Mouse (Mus musculus) liver, embryonic 15.5 days (tissue): ENCODE data around the gene Rnase1. TPM values are rescaled to one million over a fixed set of nuclear protein-coding genes. Genes with fewer than 3 reads are reported as not detected.
A peak's percentile ranks its signal among the peaks of the same experiment; 100 is the strongest.

Experiments used
- ATAC-seq: fragments of 200-750 bp; cut with Nextera tagmentation; 2 replicates; pipeline ENCODE4 v1.8.0; 2017; ENCODE audit warnings: moderate number of reproducible peaks, mild to moderate bottlenecking, moderate library complexity; ENCODE audit not compliant: insufficient read depth
- H3K27ac ChIP-seq: fragments of 300-500 bp; sonication (generic); replicated peaks from 2 replicates; pipeline ENCODE4 v1.5.1; 2015; ENCODE audit warnings: mild to moderate bottlenecking, inconsistent platforms
- H3K27me3 ChIP-seq: fragments of 300-500 bp; sonication (generic); 2 replicates; pipeline ENCODE4 v1.6.1; 2015; ENCODE audit warnings: mild to moderate bottlenecking, inconsistent platforms
- H3K36me3 ChIP-seq: fragments of 300-500 bp; sonication (generic); replicated peaks from 2 replicates; pipeline ENCODE4 v1.6.1; 2015; ENCODE audit warnings: moderate library complexity, mild to moderate bottlenecking, inconsistent platforms
- H3K4me1 ChIP-seq: fragments of 300-500 bp; sonication (generic); replicated peaks from 2 replicates; pipeline ENCODE4 v1.6.1; 2015; ENCODE audit warnings: inconsistent platforms
- H3K4me2 ChIP-seq: fragments of 300-500 bp; sonication (generic); 2 replicates; pipeline ENCODE4 v1.6.1; 2015; ENCODE audit warnings: moderate library complexity, mild to moderate bottlenecking, inconsistent platforms
- H3K4me3 ChIP-seq: fragments of 300-500 bp; sonication (generic); replicated peaks from 2 replicates; pipeline ENCODE4 v1.5.1; 2015; ENCODE audit warnings: mild to moderate bottlenecking, inconsistent platforms
- H3K9ac ChIP-seq: fragments of 300-500 bp; sonication (generic); 2 replicates; pipeline ENCODE4 v1.6.1; 2015; ENCODE audit warnings: moderate library complexity, mild to moderate bottlenecking, inconsistent platforms
- H3K9me3 ChIP-seq: fragments of 300-500 bp; sonication (generic); replicated peaks from 2 replicates; pipeline ENCODE4 v1.6.1; 2016; ENCODE audit warnings: inconsistent platforms
- WGBS: fragments of 180-500 bp; shearing (Covaris S2); methylation state at CpG from one replicate; pipeline ENCODE4 v1.1.7; 2015; ENCODE audit warnings: mixed read lengths; ENCODE audit not compliant: insufficient replicate concordance; 5-methylcytosine and 5-hydroxymethylcytosine counted together
- polyA plus RNA-seq: library from polyadenylated mRNA; unstranded; fragments of >200 nt; fragmentation: Nextera tagmentation; extraction: Ambion mirVana; gene quantifications from 2 replicates; pipeline ENCODE4 v1.2.1, GENCODE M21; 2015

The Rnase1 gene
- polyA plus RNA-seq, 1 experiment from 2014 or later: 0.12 TPM

DNA sequence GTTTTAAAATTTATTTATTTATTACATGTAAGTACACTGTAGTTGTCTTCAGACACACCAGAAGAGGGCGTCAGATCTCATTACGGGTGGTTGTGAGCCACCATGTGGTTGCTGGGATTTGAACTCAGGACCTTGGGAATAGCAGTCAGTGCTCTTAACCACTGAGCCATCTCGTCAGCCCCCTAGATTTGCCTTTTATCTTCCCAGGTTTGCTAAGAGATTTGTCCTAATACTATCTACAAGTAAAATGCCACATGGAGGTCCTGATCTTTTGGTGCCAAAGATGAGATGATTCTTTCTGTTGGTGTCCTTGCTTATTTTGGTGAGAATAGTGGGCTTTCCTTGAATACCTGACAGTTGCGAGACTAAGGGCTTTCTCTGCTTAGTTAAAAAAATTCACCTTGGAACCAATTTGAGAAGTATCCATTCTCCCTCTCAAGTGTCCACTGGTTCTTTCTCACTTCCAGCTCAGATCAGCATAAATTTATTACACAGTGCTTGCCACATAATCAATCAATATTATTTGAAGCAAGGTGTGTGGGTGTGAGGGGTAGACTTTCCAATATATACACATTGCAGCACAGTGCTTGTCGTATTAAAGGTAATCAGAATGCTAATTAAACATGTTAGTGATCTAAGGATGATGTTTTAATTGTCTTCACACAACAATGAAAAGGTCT lies 9.6 kb upstream of the Rnase1 start:
- Histone ChIP-seq H3K27ac (no peak overlapping the region), H3K4me3 (no peak overlapping the region), H3K4me2 (no peak overlapping the region), H3K27me3 (no peaks in the 10 kb centered on the region), H3K9ac (no peak overlapping the region), H3K4me1 (peaks cover 39% of the 10 kb centered on the region), H3K9me3 (no peaks in the 10 kb centered on the region), H3K36me3 (no peaks in the 10 kb centered on the region)
- WGBS: 64% methylated on average over 5 of the region's 5 CpGs
- ATAC-seq: no peak

DNA sequence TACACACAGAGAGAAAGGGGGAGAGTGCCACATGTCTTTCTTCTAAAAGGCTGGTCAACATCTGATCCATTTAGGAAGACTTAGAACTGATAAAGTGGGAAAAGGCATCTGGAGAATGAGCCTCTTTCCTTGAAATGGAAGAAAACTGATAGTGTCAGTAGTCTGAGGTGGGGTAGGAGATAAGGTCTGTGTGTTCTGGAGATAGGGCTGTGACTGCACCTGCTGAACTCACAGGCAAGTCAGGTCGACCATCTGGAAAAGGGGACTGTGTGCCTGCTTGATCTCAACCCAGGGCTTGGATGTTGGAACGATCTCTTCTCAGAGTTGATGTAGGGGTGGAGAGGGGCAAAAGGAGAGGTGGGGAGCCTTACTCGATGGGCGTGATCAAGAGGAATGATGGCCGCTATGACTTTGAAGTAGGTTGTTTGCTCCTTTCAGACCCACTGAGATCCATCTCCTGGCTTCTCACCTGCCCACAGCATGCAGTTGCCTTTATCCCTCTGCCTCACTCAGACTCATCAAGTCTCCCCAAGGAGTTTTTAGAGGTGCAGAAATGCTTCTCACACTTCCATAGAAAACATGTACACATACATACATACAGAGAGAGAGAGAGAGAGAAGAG lies 5.8 kb upstream of the Rnase1 start:
- Histone ChIP-seq H3K9me3 (no peaks in the 10 kb centered on the region), H3K36me3 (no peaks in the 10 kb centered on the region), H3K27me3 (no peaks in the 10 kb centered on the region), H3K4me2 (peak overlapping the region; percentile 33), H3K27ac (peak overlapping the region; percentile 72), H3K9ac (no peak overlapping the region), H3K4me3 (no peak overlapping the region), H3K4me1 (peaks cover 72% of the 10 kb centered on the region)
- ATAC-seq: peak; percentile 55
- 40% methylated on average over 5 of the region's 5 CpGs for WGBS

DNA sequence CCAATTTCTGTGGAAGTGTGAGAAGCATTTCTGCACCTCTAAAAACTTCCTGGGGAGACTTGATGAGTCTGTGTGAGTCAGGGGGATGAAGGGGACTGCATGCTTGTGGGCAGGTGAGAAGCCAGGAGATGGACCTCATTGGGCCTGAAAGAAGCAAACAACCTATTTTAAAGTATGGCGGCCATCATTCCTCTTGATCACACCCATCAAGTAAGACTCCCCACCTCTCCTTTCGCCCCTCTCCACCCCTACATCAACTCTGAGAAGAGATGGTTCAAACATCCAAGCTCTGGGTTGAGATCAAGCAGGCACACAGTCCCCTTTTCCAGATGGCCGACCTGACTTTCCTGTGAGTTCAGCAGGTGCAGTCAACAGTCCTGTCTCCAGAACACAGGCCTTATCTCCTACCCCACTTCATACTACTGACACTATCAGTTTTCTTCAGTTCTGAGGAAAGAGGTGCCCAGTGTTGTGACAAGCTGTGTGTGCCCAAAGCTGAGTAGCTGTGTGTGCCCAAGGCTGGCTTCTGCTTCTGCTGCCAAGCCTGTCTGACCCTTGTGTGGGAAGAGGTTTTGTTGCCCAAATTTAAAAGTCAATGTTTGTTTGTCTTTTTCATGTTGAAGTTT lies 3.7 kb upstream of the Rnase1 start:
- H3K27me3 ChIP-seq: no peaks in the 10 kb centered on the region
- H3K9ac ChIP-seq: peak overlapping the region; percentile 1; the same call in 1 of the 2 replicates
- peaks cover 87% of the 10 kb centered on the region for H3K4me1 ChIP-seq

DNA sequence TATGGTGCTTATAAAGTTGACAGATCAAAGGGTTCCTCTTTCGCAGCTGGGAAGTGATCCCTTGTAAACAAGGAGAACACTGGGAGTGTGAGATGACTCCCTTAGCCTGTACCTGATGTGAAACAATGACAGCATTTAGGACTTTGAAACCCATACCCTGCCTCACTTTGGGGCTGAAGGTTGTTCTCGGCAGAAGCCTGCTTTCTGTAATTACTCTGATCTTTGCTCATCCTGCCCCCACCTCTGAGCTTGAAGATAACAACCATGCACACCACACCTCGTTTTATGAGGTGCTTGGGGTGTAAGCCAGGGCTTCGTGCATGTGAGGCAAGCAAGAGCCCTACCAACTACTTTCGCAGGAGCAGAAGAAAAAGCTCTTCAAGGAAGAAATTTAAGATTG lies 2.6 kb upstream of the Rnase1 start:
- WGBS: 37% methylated on average over 5 of the region's 5 CpGs
- Histone ChIP-seq H3K9ac (no peak overlapping the region), H3K27ac (peak overlapping the region; percentile 75), H3K36me3 (no peaks in the 10 kb centered on the region), H3K4me1 (peaks cover 96% of the 10 kb centered on the region), H3K4me2 (peak overlapping the region; percentile 48), H3K27me3 (no peaks in the 10 kb centered on the region), H3K9me3 (no peaks in the 10 kb centered on the region), H3K4me3 (no peak overlapping the region)
- ATAC-seq: peak; percentile 76

More for the DNA sequence above, 3.7 kb upstream of the Rnase1 start:
- Histone ChIP-seq H3K4me2 (peak overlapping the region; percentile 48), H3K4me3 (no peak overlapping the region), H3K36me3 (no peaks in the 10 kb centered on the region), H3K27ac (peak overlapping the region; percentile 75), H3K9me3 (no peaks in the 10 kb centered on the region)
- 60% methylated on average over 3 of the region's 3 CpGs for WGBS
- ATAC-seq: peak; percentile 86

DNA sequence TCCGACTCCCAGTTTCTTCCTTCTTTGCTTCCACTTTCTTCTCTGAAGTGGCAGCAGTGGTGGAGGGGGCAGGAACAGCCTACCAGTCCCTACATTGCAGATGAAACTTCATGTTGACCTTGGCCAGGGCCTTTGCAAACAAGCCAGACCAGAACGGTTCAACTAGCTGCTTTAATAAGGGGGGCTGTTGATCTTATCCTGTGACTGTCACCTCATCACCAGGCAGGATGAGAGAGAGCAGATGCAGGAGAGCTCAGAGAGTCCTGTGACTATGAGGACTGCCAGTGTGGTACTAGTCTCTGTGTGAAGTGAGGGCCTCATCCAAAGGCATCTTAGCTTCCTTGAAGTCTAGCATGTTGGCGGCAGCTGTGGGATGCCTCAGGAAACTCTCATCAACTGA lies 1.4 kb upstream of the Rnase1 start:
- peak overlapping the region; percentile 75 for H3K27ac ChIP-seq
- no peaks in the 10 kb centered on the region for H3K27me3 ChIP-seq
- H3K4me1 ChIP-seq: peaks cover 97% of the 10 kb centered on the region
- no peak overlapping the region for H3K4me3 ChIP-seq
- H3K4me2 ChIP-seq: no peak overlapping the region
- no peak for ATAC-seq
- 63% methylated on average over 3 of the region's 3 CpGs for WGBS
- no peaks in the 10 kb centered on the region for H3K9me3 ChIP-seq
- H3K36me3 ChIP-seq: no peaks in the 10 kb centered on the region
- no peak overlapping the region for H3K9ac ChIP-seq

DNA sequence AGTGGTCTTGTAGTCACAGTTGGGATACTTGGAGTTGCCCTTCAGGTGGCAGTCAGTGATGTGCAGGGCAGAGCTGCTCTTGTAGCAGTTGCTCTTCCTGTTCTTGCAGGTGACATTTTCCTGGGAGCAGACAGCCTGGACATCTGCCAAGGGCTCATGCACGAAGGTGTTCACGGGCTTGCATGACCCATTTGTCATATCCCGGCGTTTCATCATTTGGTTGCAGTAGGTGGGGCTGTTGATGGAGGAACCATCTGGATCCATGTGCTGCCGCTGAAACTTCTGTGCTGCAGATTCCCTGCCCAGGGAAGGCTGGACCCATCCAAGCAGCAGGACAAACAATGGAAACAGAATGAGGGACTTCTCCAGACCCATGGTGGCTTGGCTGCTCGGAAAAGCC lies 1.1 kb downstream of the Rnase1 start:
- H3K27me3 ChIP-seq: no peaks in the 10 kb centered on the region
- H3K27ac ChIP-seq: peak overlapping the region; percentile 89
- H3K9me3 ChIP-seq: no peaks in the 10 kb centered on the region
- H3K4me1 ChIP-seq: peaks cover 96% of the 10 kb centered on the region
- no peak overlapping the region for H3K4me2 ChIP-seq
- no peak overlapping the region for H3K9ac ChIP-seq
- ATAC-seq: no peak
- no peak overlapping the region for H3K4me3 ChIP-seq
- WGBS: 84% methylated on average over 6 of the region's 6 CpGs
- H3K36me3 ChIP-seq: no peaks in the 10 kb centered on the region

DNA sequence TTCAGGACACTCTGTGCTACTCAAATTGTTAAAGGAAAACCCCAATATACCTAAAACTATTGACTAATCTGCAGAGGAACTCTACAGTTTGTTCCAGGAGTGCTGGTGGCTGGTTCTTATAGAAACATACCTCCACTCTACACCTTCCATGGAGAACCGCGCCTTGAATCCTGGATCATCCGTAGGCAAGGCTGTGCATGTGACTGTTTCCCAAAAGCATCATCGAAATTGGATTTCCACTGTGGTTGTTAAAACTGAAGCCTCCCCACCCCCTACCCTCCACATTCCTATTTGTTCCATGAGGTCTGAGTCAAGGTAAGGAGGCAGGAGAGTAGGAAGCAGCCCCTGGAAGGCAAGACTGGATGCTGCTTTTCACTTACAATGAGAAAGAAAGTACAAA lies 2.1 kb downstream of the Rnase1 start:
- no peaks in the 10 kb centered on the region for H3K27me3 ChIP-seq
- H3K9ac ChIP-seq: 0 out of 2 replicates have a peak overlapping the region, but pooled peaks have one; percentile 1
- H3K9me3 ChIP-seq: no peaks in the 10 kb centered on the region
- no peak overlapping the region for H3K4me3 ChIP-seq
- WGBS: 85% methylated on average over 4 of the region's 4 CpGs
- peak overlapping the region; percentile 89 for H3K27ac ChIP-seq
- ATAC-seq: no peak
- peaks cover 95% of the 10 kb centered on the region for H3K4me1 ChIP-seq
- H3K4me2 ChIP-seq: peak overlapping the region; percentile 46
- no peaks in the 10 kb centered on the region for H3K36me3 ChIP-seq

DNA sequence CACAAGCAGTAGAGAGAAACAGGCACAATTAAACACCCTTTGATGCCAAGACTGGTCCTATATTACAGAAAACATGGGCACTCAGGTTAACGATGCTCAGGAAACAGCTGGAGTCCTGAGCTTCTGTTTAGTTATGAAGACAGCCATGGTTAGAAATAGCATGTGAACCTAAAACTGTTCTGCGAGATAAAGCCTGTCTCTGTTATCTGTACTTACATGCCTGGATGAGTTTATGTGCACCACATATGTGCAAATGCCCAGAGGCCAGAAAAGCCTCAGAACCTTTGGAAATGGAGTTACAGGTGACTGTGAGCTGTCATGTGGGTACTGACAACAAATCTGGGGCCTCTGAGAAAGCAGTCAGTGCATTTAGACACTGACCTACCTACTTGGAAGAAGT lies 2.6 kb downstream of the Rnase1 start:
- WGBS: 25% methylated on average over 2 of the region's 2 CpGs
- Histone ChIP-seq H3K4me2 (peak overlapping the region; percentile 46), H3K27ac (peak overlapping the region; percentile 89), H3K4me1 (peaks cover 90% of the 10 kb centered on the region), H3K36me3 (no peaks in the 10 kb centered on the region), H3K4me3 (no peak overlapping the region), H3K9me3 (no peaks in the 10 kb centered on the region), H3K27me3 (no peaks in the 10 kb centered on the region), H3K9ac (0 out of 2 replicates have a peak overlapping the region, but pooled peaks have one; percentile 1)
- ATAC-seq: peak; percentile 81

DNA sequence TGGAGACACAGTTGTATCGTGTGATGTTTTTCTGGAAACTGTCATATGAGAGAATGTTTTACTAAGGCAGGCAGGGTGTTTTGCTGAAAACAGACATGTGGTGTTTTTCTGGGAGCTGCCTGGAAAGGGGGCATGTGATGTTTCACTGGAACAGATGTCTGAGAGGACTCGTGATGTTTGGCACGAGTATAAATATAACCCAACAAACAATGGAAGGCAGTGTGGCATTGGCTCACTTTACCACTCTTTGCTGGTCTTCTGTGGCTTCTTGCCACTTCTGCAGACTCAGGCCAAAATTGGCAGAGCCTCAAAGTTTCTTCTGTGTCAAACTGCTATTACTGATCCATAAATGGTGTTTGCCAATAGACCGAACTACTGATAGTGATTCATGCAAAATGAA lies 3.3 kb downstream of the Rnase1 start:
- 58% methylated on average over 4 of the region's 4 CpGs for WGBS
- no peak for ATAC-seq
- H3K4me2 ChIP-seq: peak overlapping the region; percentile 46; the same call in 1 of the 2 replicates
- H3K4me1 ChIP-seq: peaks cover 84% of the 10 kb centered on the region
- no peaks in the 10 kb centered on the region for H3K9me3 ChIP-seq
- H3K36me3 ChIP-seq: no peaks in the 10 kb centered on the region
- no peaks in the 10 kb centered on the region for H3K27me3 ChIP-seq
- H3K4me3 ChIP-seq: no peak overlapping the region
- peak overlapping the region; percentile 89 for H3K27ac ChIP-seq
- 0 out of 2 replicates have a peak overlapping the region, but pooled peaks have one; percentile 15 for H3K9ac ChIP-seq

DNA sequence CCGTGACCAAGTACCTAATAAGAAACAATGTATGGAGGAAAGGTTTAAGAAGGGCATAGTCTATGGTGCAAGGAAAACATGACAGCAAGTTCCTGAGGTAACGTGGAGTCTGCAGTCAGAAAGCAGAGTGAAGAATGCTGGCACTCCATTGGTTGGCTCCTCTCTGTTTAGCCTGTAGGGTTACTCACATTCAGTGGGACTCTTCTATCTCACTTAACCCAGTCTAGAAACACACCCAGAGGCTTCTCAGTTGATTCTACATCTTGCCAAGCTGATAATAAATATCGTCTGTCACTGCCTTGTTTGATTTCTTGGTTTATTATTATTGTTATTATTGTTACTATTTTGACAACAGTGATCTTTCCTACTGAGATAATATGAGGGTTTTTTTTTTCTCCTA lies 4.0 kb downstream of the Rnase1 start:
- Histone ChIP-seq H3K4me3 (no peak overlapping the region), H3K27ac (peak overlapping the region; percentile 83), H3K27me3 (no peaks in the 10 kb centered on the region), H3K9ac (peak overlapping the region; percentile 9; the same call in 1 of the 2 replicates), H3K4me1 (peaks cover 76% of the 10 kb centered on the region), H3K36me3 (no peaks in the 10 kb centered on the region), H3K9me3 (no peaks in the 10 kb centered on the region), H3K4me2 (peak overlapping the region; percentile 10; the same call in 1 of the 2 replicates)
- ATAC-seq: peak; percentile 90
- 42% methylated on average over 3 of the region's 3 CpGs for WGBS

DNA sequence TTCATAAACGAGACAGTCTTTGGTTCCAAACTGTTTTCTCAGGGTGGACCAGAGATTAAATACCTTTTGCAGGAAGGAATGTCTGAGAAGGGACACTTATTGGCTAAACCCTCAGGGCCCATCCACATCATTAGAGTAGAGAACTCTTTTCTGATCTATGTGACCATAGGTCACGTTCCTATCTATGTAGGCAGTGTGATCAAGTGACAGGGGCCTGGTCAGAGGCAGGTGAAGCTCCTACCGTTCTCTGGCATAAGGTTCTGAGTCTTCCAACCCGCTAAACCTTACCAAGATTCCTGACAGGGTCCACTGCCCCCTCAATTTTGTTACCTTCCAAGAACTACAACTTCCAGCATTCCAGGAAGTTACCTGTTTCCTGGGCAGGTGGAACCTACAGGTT lies 4.5 kb downstream of the Rnase1 start:
- Histone ChIP-seq H3K4me3 (no peak overlapping the region), H3K9me3 (no peaks in the 10 kb centered on the region), H3K9ac (peak overlapping the region; percentile 9; the same call in 1 of the 2 replicates), H3K36me3 (no peaks in the 10 kb centered on the region), H3K27ac (peak overlapping the region; percentile 83), H3K4me2 (peak overlapping the region; percentile 10; the same call in 1 of the 2 replicates), H3K4me1 (peaks cover 73% of the 10 kb centered on the region), H3K27me3 (no peaks in the 10 kb centered on the region)
- WGBS: 61% methylated on average over 4 of the region's 4 CpGs
- peak; percentile 62 for ATAC-seq
